Mouse (Mus musculus) midbrain, embryonic 11.5 days (tissue): ENCODE measurements around the gene Mtus2. TPM values are rescaled to one million over a fixed set of nuclear protein-coding genes. Genes with fewer than 3 reads are reported as not detected.

ENCODE experiments used
- ATAC-seq: fragments of 200-750 bp; cut with Nextera tagmentation; 2 replicates; pipeline ENCODE4 v1.8.0; 2017; ENCODE audit warnings: moderate TSS enrichment, moderate library complexity; ENCODE audit not compliant: low FRiP score
- DNase-seq: peaks from one replicate; pipeline ENCODE4 v3.0.0; 2015; ENCODE audit warnings: low spot score; ENCODE audit errors: missing footprints
- H3K27ac ChIP-seq: fragments of 300-500 bp; sonication (generic); 2 replicates; pipeline ENCODE4 v1.5.1; 2014; ENCODE audit warnings: low read depth, low read length
- H3K27me3 ChIP-seq: fragments of 300-500 bp; sonication (generic); 2 replicates; pipeline ENCODE4 v1.6.1; 2014; ENCODE audit warnings: mild to moderate bottlenecking, low read length, moderate library complexity, mixed read lengths; ENCODE audit not compliant: control insufficient read depth, insufficient read depth
- H3K36me3 ChIP-seq: fragments of 300-500 bp; sonication (generic); 2 replicates; pipeline ENCODE4 v1.6.1; 2014; ENCODE audit warnings: mild to moderate bottlenecking, low read length, moderate library complexity, mixed read lengths; ENCODE audit not compliant: control insufficient read depth, insufficient read depth
- H3K4me1 ChIP-seq: fragments of 300-500 bp; sonication (generic); 2 replicates; pipeline ENCODE4 v1.6.1; 2014; ENCODE audit warnings: low read length; ENCODE audit not compliant: control insufficient read depth, insufficient read depth
- H3K4me2 ChIP-seq: fragments of 300-500 bp; sonication (generic); 2 replicates; pipeline ENCODE4 v1.6.1; 2014; ENCODE audit warnings: mild to moderate bottlenecking, moderate library complexity
- H3K4me3 ChIP-seq: fragments of 300-500 bp; sonication (generic); 2 replicates; pipeline ENCODE4 v1.5.1; 2014; ENCODE audit warnings: low read depth, low read length
- H3K9ac ChIP-seq: fragments of 300-500 bp; sonication (generic); 2 replicates; pipeline ENCODE4 v1.6.1; 2014; ENCODE audit warnings: low read length
- H3K9me3 ChIP-seq: fragments of 300-500 bp; sonication (generic); 2 replicates; pipeline ENCODE4 v1.6.1; 2016; ENCODE audit warnings: low read length; ENCODE audit not compliant: control insufficient read depth
- WGBS: fragments of 180-500 bp; shearing (Covaris S2); extraction: QIAGEN DNeasy Blood & Tissue Kit; methylation state at CpG from one replicate; pipeline ENCODE4 v1.1.7; 2014; 5-methylcytosine and 5-hydroxymethylcytosine counted together
- polyA plus RNA-seq: library from polyadenylated mRNA; unstranded; fragments of >200 nt; fragmentation: Nextera tagmentation; extraction: Ambion mirVana; gene quantifications from 2 replicates; pipeline ENCODE4 v1.2.1, GENCODE M21; 2014

The Mtus2 gene
- polyA plus RNA-seq, 1 experiment from 2014 or later: 13.8 TPM

DNA sequence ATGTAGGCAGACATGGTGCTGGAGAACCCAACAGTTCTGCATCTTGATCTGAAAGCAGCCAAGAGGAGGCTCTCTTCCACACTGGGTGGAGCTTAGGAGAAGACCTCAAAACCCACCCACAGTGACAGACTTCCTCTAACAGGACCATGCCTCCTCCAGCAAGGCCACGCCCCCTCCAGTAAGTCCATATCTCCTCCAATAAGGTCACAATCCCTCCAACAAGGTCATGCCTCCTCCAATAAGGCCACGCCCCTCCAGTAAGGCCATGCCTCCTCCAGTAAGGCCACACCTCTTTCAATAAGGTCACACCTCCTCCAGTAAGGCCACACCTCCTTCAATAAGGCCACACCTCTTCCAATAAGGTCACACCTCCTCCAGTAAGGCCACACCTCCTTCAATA is 288.3 kb downstream of the Mtus2 start:
- H3K4me1 ChIP-seq: no peaks in the 10 kb centered on the region
- no peaks in the 10 kb centered on the region for H3K27me3 ChIP-seq
- no peak overlapping the region for H3K4me2 ChIP-seq
- no peaks in the 10 kb centered on the region for H3K36me3 ChIP-seq
- H3K9me3 ChIP-seq: no peaks in the 10 kb centered on the region; the same call in 1 of the 2 replicates
- 87% methylated on average over 2 of the region's 2 CpGs for WGBS
- no peak overlapping the region for H3K9ac ChIP-seq
- H3K4me3 ChIP-seq: no peak overlapping the region
- no peak for ATAC-seq
- no peak for DNase-seq
- no peak overlapping the region for H3K27ac ChIP-seq

DNA sequence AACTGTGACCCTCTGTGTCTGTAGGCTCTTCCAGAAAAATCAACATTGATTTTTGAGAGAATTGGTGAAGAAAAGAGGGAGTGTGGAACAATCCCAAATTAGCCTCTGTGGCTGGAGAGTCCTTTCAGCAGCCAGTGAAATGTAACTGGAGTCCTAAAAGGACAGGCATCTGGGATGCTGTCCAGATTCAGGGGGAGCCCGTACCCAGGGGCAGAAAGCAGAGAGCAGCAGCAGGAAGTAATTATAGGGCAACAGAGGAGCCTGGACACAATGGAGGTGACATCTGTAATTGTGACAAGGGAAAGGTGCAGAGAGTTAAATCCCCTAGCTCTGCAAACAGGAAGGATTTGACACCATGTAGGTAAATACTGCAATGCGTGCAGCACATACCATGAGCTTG is 291.1 kb downstream of the Mtus2 start:
- Histone ChIP-seq H3K9ac (no peak overlapping the region), H3K27ac (no peak overlapping the region), H3K27me3 (no peaks in the 10 kb centered on the region), H3K9me3 (no peaks in the 10 kb centered on the region; the same call in 1 of the 2 replicates), H3K4me2 (no peak overlapping the region), H3K4me3 (no peak overlapping the region), H3K36me3 (no peaks in the 10 kb centered on the region), H3K4me1 (no peaks in the 10 kb centered on the region)
- DNase-seq (no peak), ATAC-seq (no peak)
- WGBS: 69% methylated on average over 2 of the region's 2 CpGs

DNA sequence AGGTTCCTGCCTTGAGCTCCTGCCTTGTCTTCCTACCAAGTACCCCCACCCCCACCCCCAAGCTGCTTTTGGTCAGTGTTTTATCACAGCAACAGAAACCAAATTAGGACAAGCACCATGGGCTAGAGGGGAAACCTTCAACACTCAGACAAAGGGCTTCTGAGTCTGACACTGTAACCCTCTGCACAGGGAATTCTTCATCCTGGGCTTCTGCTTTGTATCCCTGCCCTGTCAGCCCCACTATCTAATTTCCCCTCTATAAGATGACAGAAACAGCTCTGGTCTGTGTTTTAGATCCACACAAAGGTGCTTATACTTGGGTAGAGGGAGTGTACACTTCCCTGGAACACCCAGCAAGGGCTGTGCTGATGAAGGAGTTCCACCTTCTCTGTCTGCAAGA is 294.7 kb downstream of the Mtus2 start:
- no peak overlapping the region for H3K4me3 ChIP-seq
- no peak for ATAC-seq
- H3K4me2 ChIP-seq: no peak overlapping the region
- H3K4me1 ChIP-seq: no peaks in the 10 kb centered on the region
- H3K27me3 ChIP-seq: no peaks in the 10 kb centered on the region
- H3K9me3 ChIP-seq: no peaks in the 10 kb centered on the region; the same call in 1 of the 2 replicates
- no peak for DNase-seq
- H3K27ac ChIP-seq: no peak overlapping the region
- H3K9ac ChIP-seq: no peak overlapping the region
- no peaks in the 10 kb centered on the region for H3K36me3 ChIP-seq

DNA sequence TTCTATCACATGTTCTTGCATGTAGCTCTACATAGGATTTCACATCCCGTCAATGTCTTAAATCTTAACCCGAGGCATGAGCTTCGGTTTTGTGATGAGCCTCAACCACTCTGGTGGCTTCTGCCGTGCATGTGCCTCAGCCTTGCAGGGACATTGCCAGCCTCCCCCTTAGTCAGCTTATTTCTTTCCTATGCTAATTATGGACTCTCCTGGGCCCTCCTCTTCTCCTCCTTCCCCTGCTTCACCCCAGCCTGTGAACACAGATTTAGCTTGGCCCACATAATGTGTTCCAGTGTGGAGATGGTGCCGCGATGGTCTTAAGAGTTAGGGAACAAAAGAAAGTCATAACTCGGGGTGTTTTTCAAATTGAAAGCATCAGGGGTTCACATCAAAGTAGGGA is 304.9 kb downstream of the Mtus2 start:
- no peak overlapping the region for H3K4me2 ChIP-seq
- no peak overlapping the region for H3K27ac ChIP-seq
- no peaks in the 10 kb centered on the region for H3K36me3 ChIP-seq
- ATAC-seq (no peak), DNase-seq (no peak)
- WGBS: 87% methylated on average over 7 of the region's 7 CpGs
- H3K27me3 ChIP-seq: 0 out of 2 replicates have a peak, but pooled peaks cover 3% of the 10 kb centered on the region
- no peak overlapping the region for H3K4me3 ChIP-seq
- H3K9me3 ChIP-seq: no peaks in the 10 kb centered on the region
- H3K4me1 ChIP-seq: no peaks in the 10 kb centered on the region
- no peak overlapping the region for H3K9ac ChIP-seq

DNA sequence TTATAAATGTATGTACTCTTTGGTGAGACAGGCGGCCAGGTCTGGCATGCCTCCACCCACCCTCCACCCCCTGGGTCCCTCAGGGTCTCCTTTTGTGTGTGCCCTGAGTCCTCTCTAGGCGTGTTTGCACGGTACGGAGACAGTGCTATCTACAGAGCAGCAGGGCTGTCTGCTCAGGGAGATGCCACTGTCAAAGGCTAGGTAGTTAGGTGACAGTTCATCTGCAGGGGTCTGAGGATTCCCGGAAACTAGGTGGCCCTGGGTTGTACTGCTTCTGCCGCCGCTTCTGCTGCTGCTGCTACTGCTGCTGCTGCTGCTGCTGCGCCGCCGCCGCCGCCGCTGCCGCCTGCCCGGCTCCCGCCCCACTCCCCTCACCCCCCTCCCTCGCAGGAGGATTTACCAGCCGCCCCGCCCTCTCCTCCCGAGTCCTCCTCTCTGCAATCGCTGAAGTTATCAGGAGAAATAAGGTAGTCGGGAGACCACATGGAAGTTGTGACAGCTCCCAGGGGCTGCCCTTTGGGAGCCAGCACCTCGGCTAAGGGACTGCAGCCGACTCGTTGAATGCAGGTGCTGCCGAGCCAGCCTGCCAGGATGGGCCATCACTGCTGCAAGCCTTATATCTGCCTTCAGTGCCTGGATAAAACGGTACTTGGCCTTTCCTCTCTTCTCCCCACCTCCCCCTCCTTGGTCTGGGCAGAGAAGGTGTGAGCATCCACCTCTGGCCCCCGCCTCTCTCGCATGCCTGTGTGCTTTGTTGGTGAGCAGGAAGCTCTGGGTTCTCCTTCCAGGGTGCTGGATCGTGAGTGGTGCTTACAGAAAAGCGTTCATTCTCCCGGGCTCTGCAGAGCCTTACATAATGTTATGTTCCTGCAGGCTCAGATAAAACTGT is 307.9 kb downstream of the Mtus2 start:
- Histone ChIP-seq H3K27me3 (0 out of 2 replicates have a peak, but pooled peaks cover 3% of the 10 kb centered on the region), H3K9me3 (no peaks in the 10 kb centered on the region), H3K4me1 (no peaks in the 10 kb centered on the region), H3K36me3 (no peaks in the 10 kb centered on the region), H3K9ac (peak overlapping the region; percentile 66), H3K27ac (no peak overlapping the region), H3K4me2 (peak overlapping the region; percentile 85), H3K4me3 (peak overlapping the region; percentile 49)
- ATAC-seq (peak; percentile 80), DNase-seq (peak; percentile 95)
- WGBS: under 1% methylated on average over 32 of the region's 32 CpGs

DNA sequence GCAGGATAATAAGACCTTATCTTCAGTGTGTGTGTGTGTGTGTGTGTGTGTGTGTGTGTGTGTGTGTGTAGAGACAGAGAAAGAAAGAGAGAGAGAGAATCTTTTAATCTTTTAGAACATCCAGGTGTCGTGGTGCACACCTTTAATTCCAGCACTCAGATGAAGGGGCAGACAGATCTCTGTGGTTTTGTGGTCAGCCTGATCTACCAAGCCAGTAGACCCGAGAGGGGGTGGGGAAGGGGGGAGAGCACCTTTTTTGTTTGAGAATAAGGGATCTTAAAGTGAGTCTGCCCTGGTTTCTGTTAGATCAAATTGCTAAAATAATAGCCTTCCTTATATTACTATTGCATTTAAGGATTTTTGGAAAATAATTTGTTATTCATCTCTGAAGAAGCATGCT is 309.7 kb downstream of the Mtus2 start:
- Histone ChIP-seq H3K9me3 (no peaks in the 10 kb centered on the region), H3K9ac (no peak overlapping the region), H3K27ac (no peak overlapping the region), H3K36me3 (no peaks in the 10 kb centered on the region), H3K4me3 (no peak overlapping the region), H3K27me3 (0 out of 2 replicates have a peak, but pooled peaks cover 3% of the 10 kb centered on the region), H3K4me2 (no peak overlapping the region), H3K4me1 (no peaks in the 10 kb centered on the region)
- ATAC-seq: no peak
- 75% methylated on average over 2 of the region's 2 CpGs for WGBS
- no peak for DNase-seq

DNA sequence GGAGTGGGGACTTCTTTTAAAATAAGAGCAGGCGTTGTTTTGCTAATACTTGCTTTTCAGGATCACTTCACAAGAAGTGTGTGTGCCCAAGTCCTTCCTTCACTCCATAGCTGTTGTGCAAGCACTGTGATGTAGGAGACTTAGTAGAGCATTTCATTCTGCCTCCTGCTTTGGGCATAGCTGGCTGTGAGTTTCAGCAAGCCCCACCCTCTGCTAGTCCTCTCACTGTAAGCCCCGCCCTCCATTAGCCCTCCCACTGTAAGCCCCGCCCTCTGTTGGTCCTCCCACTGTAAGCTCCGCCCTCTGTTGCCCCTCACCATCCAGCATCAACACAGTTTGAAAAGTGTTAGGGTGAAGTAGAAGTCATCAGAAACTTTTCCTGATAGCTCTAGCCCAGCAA is 310.3 kb downstream of the Mtus2 start:
- Histone ChIP-seq H3K27me3 (0 out of 2 replicates have a peak, but pooled peaks cover 3% of the 10 kb centered on the region), H3K4me3 (no peak overlapping the region), H3K4me2 (no peak overlapping the region), H3K36me3 (no peaks in the 10 kb centered on the region), H3K4me1 (no peaks in the 10 kb centered on the region), H3K9ac (no peak overlapping the region), H3K9me3 (no peaks in the 10 kb centered on the region), H3K27ac (no peak overlapping the region)
- WGBS: 67% methylated on average over 4 of the region's 4 CpGs
- no peak for ATAC-seq
- no peak for DNase-seq

DNA sequence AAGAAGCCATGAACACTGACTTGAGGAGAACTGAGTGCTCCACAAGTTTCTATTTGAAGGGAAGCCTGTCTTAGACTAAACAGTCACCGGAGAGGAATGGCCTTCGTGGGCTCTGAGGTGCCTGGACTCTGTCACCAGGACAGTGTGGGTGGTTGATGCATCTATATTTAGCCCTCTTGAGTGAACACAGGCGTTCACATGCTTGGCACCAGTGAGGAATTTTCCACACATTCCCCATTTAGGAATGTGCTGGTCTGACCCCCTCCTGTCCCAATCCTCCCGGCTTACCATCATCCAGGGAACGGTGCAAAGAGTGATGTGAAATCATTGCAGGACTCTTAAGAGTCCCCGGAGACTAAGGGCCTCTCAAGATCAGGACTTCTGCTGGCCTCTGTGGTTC is 314.9 kb downstream of the Mtus2 start:
- no peak overlapping the region for H3K27ac ChIP-seq
- H3K4me2 ChIP-seq: no peak overlapping the region
- no peaks in the 10 kb centered on the region for H3K9me3 ChIP-seq
- DNase-seq: no peak
- H3K4me3 ChIP-seq: no peak overlapping the region
- 79% methylated on average over 6 of the region's 6 CpGs for WGBS
- no peaks in the 10 kb centered on the region for H3K36me3 ChIP-seq
- no peaks in the 10 kb centered on the region for H3K4me1 ChIP-seq
- H3K9ac ChIP-seq: no peak overlapping the region
- no peak for ATAC-seq
- no peaks in the 10 kb centered on the region for H3K27me3 ChIP-seq

DNA sequence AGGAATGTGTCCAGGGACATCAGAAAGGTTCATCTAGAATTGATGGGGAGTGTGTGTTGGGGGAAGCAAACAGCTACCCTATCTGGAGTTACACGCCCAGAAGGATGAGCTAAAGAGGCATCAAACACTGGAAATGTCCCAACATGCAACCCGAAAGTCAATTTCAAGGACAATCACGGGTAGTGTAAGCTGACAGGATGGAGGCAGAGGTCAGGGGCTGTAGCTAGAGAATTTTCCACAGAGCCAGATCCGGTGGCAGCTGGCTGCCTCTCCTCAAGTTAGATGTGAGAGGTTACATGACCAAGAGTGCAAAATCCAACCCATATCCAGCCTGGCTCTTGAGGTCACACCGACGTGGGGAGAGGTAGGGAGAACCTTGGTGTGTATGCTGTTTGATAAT is 315.7 kb downstream of the Mtus2 start:
- H3K4me1 ChIP-seq: no peaks in the 10 kb centered on the region
- H3K4me2 ChIP-seq: no peak overlapping the region
- 80% methylated on average over 6 of the region's 6 CpGs for WGBS
- H3K36me3 ChIP-seq: no peaks in the 10 kb centered on the region
- H3K9me3 ChIP-seq: no peaks in the 10 kb centered on the region
- no peak overlapping the region for H3K27ac ChIP-seq
- no peak overlapping the region for H3K4me3 ChIP-seq
- no peaks in the 10 kb centered on the region for H3K27me3 ChIP-seq
- DNase-seq (no peak), ATAC-seq (no peak)
- no peak overlapping the region for H3K9ac ChIP-seq
